Mouse (Mus musculus) CD4-positive, CD25-positive, alpha-beta regulatory T cell, adult 2 months (primary cell): Measurements from ENCODE around the gene Klk14.
"Not testable (repeated sequence)": the region's sequence is repeated elsewhere in the genome, so short reads cannot be mapped to it uniquely, and the experiment has no call there.

Experiments
- DNase-seq: peaks from one replicate; pipeline ENCODE4 v3.0.0-alpha.2; 2012; ENCODE audit warnings: low read depth, low spot score

Klk14 gene

DNA sequence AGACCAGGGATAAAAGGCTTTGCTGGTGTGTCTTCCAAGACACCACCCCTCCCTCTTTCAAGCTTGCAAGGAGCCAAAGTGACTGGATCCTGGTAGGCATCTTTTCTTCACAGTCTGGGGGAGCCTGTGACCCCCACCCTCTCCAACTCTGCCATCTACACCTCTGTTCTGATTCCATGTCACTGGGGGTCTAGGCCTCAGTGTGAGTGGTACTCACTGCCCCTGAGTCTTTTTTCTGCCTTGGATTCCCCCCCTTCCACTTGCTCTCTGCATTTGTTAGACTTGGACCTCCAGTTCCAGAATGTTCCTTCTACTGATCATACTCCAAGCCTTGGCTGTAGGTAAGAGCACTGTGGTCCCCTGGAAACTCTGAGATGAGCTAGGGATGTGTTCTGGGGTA lies at the start of gene Klk14:
Gene Klk14, plus strand, starts transcription at position 301 of the 400 bp plus-strand sequence.
- DNase-seq: no peak

DNA sequence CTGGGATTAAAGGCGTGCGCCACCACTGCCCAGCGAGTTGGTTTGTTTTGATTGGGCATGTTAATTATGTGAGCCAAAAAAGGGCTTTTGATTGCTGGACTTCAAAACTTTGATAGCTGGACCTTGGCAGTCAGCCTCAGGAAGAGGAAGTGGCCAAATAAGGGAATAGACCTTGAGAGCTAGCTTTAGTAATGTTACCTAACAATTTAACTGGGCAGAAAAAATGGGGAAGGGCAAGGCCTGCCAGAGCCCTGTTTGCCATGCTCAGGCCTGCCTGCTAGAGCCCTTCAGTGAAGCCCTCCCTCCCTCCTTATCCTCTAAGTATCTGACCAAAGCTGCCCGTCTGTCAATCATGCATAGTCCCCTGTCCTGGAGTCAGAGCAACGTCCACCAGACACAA lies 47.6 kb upstream of the Klk14 start:
- DNase-seq: no peak

DNA sequence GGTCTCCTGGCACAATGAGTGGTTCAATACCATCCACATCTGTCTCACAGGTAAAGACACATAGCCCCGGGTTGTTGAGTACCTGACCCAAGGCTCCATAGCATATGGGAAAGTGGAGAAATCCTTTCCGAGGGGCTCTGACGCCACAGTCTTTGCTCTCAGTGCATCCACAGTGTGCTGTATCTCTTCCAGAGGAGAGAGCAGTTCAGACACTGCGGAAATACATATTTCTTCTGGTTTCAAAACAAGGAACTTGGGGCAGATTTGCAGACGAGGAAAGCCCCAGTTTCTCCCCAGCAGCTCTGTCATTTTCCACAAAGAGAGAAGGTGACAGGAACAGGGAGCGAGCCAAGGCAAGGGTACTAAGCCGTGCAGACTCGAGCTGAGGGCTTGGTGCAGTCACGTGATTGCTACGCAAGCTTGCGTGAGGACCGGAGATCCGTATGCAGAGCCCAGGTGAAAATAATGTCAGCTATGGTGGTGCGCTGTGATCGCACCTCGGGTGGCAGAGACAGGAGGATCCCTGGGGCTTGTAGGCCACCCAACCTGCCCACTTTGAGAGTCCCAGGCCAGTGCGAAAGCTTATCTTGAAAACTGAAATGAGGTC lies 47.1 kb upstream of the Klk14 start:
- DNase-seq: no peak

DNA sequence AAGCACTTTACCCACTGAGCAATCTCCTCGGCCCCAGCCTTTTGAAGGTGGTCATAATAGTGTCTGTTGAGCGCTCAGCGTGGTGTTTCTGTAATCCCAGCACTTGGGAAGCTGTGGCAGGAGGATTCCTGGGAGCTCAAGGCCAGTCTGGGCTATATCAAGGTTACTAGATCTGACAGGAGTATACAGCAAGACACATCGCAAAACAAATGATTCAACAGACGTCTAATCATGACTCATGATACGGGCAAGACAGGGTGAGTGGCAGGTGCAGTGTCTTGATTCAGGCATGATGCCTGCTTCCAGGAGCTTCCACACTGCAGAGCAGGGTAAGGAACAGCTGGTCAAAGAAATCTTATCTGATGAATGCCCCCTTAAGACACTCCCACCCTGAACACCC lies 37.5 kb upstream of the Klk14 start:
- no peak for DNase-seq

DNA sequence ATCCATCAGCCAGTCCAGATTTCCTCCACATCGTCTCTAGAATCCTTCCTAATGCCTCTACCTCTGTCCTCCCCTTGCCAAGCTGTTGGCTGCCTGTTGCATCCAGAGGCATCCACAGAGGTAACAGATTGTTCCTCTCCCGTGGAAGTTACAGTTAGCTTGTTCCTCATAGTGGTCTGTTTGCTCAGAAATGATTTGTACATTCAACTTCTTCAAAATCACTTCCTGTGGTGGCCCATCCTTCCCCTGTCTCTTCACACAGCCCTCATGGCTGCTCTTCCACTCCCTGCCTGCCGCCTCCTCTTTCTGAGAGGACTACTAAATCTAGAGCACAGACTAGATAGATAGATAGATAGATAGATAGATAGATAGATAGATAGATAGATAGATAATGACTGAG lies 35.7 kb upstream of the Klk14 start:
- DNase-seq: no peak

DNA sequence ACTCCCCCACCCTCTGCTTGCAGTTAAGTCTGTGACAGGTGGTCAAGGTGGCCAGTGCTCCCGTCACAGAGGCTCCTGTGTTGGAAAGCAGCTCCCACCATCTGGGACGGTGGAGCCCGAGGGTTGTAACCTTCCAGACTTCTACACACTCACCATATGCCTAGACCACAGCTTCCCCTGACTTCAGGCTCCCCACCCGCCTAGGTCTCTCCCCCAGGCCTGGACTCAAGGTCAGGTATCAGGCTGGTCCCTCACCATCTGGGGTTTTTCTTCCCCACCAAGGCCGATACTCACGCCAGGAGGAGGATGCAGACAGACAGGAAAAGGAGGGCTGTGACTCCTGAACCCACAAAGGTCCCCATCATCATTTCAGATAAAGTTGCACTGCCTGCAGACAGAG lies 34.0 kb upstream of the Klk14 start:
- DNase-seq: no peak

DNA sequence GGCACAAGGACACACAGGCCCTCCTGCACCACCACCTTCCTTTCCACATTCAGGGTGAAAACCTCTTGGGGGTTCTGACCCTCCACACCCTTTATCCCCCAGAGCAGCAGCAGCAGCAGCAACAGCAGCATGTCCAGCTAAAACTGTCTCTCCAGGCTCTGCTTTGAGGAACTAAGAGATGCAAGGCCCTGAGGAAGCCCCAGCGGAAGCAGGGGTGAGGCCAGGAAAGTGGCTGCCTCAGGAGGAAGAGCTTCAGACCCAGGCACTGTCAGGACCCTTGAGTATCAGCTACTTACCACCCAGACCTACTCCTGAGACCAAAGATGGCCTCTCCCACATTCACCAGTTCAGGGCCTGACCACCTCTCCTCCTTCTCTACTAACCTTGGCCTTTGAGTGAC lies 30.2 kb upstream of the Klk14 start, which contains the start of gene Siglece:
Gene Siglece, minus strand, starts transcription at position 160 of the 400 bp plus-strand sequence.
- DNase-seq: no peak

DNA sequence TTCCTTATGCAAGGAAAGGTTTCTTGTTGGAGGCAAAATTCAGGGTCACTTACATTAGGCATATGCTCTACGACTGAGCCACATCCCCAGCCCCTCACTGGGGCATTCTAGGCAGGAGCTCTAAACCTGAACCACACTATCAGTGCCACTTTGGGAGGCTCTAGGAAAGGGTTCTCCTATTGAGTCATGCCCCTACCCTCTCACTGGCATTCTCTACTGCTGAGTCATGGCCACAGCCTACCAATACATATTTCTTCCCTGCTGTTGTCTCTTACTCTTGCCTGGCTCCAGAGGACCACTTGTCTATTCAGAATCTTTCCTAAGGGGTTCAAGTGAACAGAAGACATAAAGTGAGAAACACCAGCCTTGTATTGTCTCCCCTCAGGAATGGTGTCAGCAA lies 27.4 kb upstream of the Klk14 start:
- DNase-seq: no peak

DNA sequence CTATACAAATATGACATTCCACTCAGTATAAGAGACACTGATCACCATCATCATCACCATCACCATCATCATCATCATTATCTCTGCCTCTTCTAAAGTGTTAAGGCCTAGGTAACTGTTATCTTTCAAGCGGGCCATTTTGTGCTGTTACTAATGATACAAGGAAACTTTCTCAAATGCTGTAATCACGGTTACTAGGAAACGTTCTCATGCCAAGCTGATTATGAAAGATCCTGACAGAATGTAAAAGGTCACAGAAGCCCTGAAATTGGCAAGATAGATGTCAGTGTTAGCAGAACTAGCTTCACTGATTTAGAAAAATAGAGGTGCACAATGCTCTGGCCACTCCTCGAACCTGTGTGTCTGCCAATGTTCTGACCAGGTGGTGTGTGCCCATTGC lies 23.0 kb upstream of the Klk14 start:
- not testable (repeated sequence) for DNase-seq

DNA sequence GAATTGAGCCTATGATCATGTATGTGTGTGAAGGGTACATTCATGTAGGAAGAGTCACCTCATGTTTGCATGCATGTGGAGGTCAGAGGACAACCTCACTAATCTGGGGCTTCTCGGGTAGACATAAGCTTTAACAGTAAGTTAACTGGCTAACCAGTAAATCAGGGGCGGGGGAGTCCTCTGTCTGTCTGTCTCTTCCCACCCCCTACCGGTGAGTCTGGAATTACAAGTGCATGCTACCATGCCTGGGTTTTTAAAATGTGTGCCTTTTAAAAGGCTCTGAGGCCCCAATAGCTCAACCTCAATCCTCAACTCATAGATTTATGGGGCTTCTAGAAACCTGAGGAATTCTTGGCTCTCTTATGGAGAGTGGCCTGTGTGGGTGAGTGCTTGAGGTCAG lies 21.6 kb upstream of the Klk14 start:
- DNase-seq: peak; percentile 76

DNA sequence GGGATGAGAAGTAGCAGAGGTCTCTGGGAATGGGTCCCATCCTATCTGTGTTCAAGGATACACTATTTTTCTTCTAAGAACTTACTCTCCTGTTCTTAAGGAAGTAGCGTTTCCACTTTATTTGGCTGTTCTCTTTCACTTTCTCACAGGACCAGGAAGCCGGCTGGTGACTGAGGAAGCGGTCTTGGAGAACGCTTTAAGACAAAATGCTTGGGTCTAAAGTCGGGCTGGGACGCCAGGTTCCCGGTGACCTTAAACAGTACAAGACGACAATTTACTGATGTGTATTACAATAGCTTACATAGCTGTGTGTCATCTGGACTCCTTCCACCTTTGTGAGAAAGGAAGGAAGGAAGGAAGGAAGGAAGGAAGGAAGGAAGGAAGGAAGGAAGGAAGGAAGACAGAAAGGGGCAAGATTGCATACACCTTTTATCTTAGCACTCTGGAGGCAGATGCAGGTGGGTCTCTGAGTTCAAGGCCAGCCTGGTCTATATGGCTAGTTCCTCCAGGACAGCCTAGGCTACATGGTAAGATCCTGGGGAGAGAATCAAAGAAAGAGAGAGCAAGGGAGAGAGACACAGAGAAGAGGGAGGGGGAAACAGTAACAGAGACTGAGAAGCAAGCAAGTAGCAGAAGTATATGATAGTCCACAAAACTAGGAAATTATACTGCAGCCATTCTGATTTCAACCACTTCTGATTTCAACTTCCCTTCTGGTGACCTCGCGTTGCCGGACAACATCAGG lies 19.0 kb upstream of the Klk14 start:
- DNase-seq: no peak

DNA sequence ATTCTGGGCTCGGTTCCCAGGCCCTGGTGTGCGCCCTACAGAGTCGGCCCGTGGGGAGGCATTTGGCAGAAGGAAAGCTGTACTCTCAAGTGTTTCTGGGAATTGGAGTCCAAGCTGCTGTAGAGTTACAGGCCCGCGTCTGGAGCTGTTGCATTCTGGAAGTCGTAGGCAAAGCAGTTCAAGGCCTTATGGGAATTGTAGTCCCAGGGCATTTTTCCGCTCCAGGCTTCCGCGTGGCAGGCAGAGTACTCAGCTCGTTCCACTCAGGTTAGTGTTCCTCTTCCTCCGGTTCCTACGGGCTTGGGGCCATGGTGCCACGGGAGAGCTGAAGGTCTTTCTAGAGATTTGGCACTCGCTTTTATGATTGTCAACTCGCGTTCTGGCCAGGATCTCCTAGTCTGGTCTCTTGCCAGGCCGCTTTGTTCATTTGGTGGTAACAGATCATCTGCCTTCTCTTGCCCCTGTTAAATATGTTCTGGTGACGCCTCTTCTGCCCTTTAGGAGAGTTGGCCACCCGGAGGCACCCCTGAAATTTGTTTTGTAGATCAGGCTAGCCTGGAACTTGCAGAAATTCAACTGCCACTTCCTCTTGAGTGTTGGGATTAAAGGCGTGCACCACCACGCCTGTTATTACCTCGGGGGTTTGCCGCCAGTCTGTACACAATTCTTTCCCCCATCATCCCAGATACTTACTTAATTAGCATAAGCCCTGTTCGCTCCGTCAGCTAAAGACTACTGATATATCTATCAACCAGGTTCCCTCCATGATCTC lies 18.2 kb upstream of the Klk14 start, which contains the start of gene Ctu1:
Gene Ctu1, plus strand, starts transcription at position 208 of the 772 bp plus-strand sequence.
- DNase-seq: peak; percentile 92

DNA sequence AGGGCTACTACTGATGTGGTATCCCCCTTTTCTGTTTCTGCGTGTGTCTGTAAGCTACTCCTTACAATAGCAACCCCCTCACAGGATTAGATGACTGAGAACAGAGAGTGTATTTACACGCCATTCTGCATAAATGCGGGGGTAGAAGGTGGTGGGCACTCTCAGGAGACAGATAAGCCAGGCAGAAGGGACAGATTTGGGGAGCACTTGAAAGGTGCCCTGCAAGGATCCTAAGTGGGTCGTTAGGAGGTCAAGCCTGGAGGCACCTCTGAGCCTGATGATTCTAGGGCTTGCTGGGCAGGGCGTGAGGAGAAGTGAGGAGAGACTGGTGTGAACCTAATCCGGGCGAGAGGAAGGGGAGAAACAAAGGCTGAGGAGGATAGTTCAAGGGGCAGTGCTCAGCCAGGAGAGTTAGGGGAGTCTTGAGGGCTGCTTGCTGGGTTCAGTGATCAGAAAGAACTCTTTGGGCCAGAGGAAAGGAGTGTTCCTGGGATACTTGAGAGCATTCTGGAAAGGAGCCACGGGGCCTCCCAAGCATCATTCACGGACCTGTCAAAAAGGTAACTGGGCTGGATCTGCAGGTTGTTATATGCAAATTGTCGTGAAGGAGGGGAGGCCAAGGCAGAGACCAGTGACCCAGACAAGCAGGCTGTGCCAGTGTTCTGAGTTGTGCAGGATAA lies 17.5 kb upstream of the Klk14 start:
- DNase-seq: no peak

DNA sequence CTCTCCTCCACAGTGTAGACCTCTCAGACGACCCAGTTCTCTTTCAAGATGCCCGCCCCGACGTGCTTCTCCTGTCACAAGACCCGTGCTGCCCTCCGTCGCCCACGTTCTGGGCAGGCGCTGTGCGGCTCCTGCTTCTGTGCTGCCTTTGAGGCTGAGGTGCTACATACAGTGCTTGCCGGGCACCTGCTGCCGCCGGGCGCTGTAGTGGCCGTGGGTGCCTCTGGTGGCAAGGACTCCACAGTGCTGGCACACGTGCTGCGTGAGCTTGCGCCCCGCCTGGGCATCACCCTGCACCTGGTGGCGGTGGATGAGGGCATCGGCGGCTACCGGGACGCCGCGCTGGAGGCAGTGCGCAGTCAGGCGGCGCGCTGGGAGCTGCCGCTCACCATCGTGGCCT lies 15.1 kb upstream of the Klk14 start:
- DNase-seq: no peak

DNA sequence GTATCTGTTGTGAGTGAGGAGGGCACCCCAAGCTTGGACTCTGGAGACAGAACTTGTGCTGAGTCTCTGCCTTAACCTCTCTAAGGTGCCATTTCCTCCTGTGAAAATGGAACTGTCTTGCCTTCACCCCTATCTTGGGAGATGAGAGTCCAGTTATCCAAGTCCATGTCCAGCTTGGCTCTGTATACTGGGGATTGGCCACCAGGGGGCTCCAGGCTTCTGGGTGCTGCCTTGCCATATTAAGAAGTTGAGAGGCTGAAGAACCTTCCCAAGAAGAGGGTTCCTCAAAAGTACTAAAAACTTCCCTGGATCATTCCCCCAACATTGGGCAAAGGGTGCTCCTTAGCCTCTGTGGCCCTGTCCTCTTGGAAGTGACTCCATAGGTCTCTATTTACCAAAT lies 11.7 kb upstream of the Klk14 start:
- DNase-seq: peak; percentile 55

DNA sequence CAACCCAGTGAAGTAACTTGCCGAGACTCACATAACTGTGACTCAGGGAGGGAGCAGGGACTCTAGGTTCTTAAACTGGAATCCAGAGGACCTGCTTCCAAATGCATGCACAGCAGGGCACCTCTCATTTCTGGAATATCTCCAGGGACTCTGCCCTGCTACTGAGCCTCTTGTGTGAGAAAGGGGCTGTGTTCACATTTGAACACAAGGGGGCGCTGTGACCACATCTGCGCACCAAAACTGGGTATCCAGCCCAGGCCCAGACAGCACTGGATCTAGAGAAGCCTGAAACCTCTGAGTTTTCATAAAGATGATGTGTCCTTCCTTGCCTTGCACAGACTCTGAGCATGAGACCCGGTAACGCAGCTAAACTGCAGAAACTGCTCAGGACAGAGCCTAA lies 9.3 kb upstream of the Klk14 start:
- peak; percentile 77 for DNase-seq

DNA sequence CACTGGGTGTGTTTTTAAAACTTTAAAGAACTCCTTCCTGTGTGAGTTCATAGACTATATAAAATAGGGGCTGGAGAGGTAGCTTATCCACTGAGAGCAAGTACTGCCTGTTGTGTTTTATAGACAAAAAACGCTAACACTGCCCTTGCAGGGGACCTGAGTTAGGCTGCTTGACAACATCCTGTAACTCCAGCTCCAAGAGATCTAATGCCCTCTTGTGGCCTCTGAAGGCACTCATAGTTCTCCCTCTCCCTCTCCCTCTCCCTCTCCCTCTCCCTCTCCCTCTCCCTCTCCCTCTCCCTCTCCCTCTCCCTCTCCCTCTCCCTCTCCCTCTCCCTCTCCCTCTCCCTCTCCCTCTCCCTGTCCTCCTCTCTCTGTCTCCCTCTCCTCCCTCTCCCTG lies 7.7 kb upstream of the Klk14 start:
- not testable (repeated sequence) for DNase-seq

DNA sequence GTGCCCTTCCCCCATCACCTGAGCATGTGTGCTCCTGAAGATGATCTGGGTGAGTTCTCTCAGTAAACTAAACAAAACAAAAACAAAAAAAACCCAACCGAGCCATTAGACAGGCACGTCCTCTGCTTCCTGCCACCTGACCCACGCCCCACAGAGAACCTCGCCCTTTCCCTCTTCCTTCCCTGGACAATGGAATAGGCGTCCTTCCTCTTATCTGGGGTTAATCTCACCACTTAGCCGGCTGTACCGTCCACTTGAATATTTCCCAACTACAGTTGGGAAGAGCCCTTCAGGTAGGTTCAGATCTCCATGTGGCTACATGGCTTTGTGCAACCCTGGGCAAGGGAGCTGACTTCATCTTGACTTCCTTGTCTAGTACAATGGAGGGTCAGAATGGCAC lies 5.1 kb upstream of the Klk14 start:
- no peak for DNase-seq

DNA sequence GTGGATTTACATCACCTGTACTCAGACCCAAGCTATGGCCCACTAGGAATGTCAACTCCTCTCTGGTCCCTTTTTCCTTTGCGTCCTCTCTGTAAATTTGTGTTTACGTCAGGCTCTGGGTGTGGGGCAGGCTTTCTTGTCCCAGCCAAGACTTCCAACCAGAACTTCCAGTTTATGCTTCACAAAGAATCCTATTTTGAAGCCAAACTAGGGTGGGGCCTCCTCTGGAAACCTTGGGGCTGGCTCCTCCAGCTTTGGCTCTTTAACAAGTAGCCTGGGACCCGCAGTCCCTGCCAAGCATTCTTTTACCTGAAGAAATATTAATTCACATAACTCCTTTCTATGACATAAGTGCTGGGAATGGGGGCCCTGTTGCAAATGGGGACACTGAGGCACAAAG lies 19.8 kb downstream of the Klk14 start:
- no peak for DNase-seq

DNA sequence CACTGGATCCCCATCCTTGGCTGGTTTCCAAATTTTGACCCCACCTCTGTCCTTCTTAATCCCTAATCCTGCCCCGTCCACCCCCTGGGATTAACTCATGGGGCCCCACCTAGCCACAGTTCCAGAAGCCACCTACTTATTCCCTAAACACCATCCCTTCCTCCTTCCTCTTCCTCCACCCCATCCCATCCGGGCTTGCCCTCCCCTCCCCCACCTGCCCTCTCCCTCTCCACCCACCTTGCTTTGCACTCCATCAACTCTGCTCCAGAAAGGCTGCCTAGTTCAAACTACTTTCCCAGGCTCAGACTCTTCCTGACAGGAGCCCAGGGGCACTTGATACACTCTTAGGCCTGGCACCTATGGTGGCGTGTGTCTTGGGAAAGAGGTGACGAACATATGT lies 22.0 kb downstream of the Klk14 start, which contains the start of gene Klk13:
Gene Klk13, plus strand, starts transcription at position 301 of the 400 bp plus-strand sequence.
- DNase-seq: no peak

DNA sequence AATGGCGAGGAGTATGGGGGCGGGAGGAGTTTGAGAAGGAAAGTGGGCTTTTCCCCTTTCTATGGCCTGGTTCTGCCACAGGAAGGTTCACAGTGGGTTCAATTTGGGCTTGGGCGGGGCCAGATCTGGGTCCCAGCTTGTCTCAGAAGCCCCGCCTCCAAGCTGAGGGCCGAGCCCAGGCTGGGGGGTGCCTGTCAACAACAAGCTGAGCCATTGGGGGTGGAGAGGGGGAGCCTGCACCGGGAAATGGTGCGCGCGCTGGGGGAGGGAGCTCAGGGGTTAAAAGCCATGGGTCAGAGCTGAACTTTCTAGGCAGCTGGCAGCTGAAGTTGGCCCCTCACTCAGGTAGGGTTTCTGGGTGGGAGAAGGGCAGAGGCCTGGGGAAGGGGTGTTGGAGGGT lies 22.7 kb downstream of the Klk14 start:
- DNase-seq: no peak
